40 mouse cellular contexts compared by ENCODE assay signal in the genomic region with DNA sequence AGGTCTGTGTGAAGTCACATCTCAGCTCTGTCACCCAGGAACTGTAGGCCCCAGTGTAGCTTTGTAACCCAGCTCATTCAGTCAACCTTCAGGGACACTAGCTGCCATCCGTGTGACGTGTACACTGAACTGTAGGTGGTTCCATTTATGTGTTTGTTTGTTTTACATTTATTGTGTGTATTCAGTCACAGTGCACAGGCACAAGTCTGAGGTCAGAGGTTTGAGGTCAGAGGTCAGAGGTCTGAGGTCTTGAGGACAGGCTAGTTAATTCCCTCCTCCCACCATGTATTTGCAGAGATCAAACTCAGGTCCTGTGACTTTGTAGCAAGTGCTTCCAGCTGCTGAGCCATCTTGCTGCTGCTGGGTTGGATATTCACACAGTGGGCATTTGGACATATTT. TPM values are rescaled to one million over a fixed set of nuclear protein-coding genes. Genes with fewer than 3 reads are reported as not detected.
"Had no signal": no experiment of that assay in that cellular context is flagged by ENCODE, and none has a peak within 500 bp of the region (broad histone marks: within the 10 kb centered on the region; RNA-seq: fewer than 3 reads in every experiment).

No protein-coding gene starts in this region.

- H3K4me2 ChIP-seq: heart, embryonic 13.5 days; heart, embryonic 15.5 days; hindbrain, embryonic 13.5 days; hindbrain, embryonic 15.5 days; kidney, embryonic 15.5 days; limb, embryonic 12.5 days; liver, embryonic 12.5 days had no signal

- H3K4me3 ChIP-seq: heart, embryonic 10.5 days; heart, embryonic 13.5 days; heart, embryonic 15.5 days; hindbrain, embryonic 13.5 days; hindbrain, embryonic 15.5 days; kidney, embryonic 15.5 days; limb, embryonic 10.5 days; limb, embryonic 12.5 days; liver, embryonic 12.5 days had no signal

- H3K4me1 ChIP-seq: heart, embryonic 10.5 days; heart, embryonic 13.5 days; heart, embryonic 15.5 days; hindbrain, embryonic 13.5 days; hindbrain, embryonic 15.5 days; limb, embryonic 10.5 days; limb, embryonic 12.5 days; liver, embryonic 12.5 days had no signal

- ATAC-seq: hindbrain, postnatal 0 days; intestine, embryonic 16.5 days; liver, embryonic 12.5 days had no signal

- H3K27ac ChIP-seq: heart, embryonic 10.5 days; heart, embryonic 13.5 days; heart, embryonic 15.5 days; hindbrain, embryonic 13.5 days; hindbrain, embryonic 15.5 days; hindbrain, postnatal 0 days; kidney, embryonic 15.5 days; kidney, postnatal 0 days; limb, embryonic 10.5 days; limb, embryonic 12.5 days; liver, embryonic 12.5 days had no signal

- DNase-seq: gastrocnemius, postnatal 14 days; gastrocnemius, postnatal 36 days; heart, adult 18-20 months; heart, postnatal 14 days; heart, postnatal 36 days; kidney, adult 11 months; kidney, adult 2 months; kidney, adult 9 months; kidney, postnatal 14 days; kidney, postnatal 36 days; layer of hippocampus, adult 9-11 months; layer of hippocampus, postnatal 36 days; liver had no signal

- H3K9ac ChIP-seq: heart, embryonic 13.5 days; heart, embryonic 15.5 days; hindbrain, embryonic 13.5 days; hindbrain, embryonic 15.5 days; kidney, embryonic 15.5 days; limb, embryonic 12.5 days; liver, embryonic 12.5 days had no signal

- H3K9me3 ChIP-seq: heart, embryonic 10.5 days; heart, embryonic 13.5 days; heart, embryonic 15.5 days; hindbrain, embryonic 13.5 days; hindbrain, embryonic 15.5 days; kidney, embryonic 15.5 days; limb, embryonic 10.5 days; limb, embryonic 12.5 days; liver, embryonic 12.5 days had no signal

- H3K27me3 ChIP-seq: heart, embryonic 13.5 days; heart, embryonic 15.5 days; hindbrain, embryonic 13.5 days; hindbrain, embryonic 15.5 days; kidney, embryonic 15.5 days; limb, embryonic 12.5 days; liver, embryonic 12.5 days had no signal

RNA-seq across cellular contexts. Expression of gene Ccdc169, which starts 4.3 kb away (rescaled TPM):
- total RNA-seq: gastrocnemius, adult 18-20 months; gastrocnemius, adult 8-10 months; gastrocnemius, postnatal 14 days; heart, postnatal 36 days; hematopoietic stem cell, adult 5-6 weeks; hindbrain, postnatal 0 days; layer of hippocampus, postnatal 14 days had no signal
- polyA plus RNA-seq: heart, embryonic 15.5 days; heart, postnatal 0 days; hindbrain, postnatal 0 days; intestine, embryonic 14.5 days; intestine, embryonic 16.5 days; large intestine, adult 2 months; liver, embryonic 12.5 days had no signal

RNA-seq across cellular contexts. Expression of gene Sohlh2, which starts 40.4 kb away (rescaled TPM):
- total RNA-seq: gastrocnemius, adult 18-20 months; gastrocnemius, adult 8-10 months; gastrocnemius, postnatal 14 days; gastrocnemius, postnatal 36 days; heart, adult 18-20 months; heart, adult 8-10 months; heart, postnatal 14 days; heart, postnatal 36 days; hematopoietic stem cell, adult 5-6 weeks; hindbrain, postnatal 0 days; layer of hippocampus, adult 18-20 months; layer of hippocampus, adult 8-10 months; layer of hippocampus, postnatal 14 days; layer of hippocampus, postnatal 36 days; left cerebral cortex, adult 18-20 months; left cerebral cortex, adult 8-10 months; left cerebral cortex, postnatal 14 days; left cerebral cortex, postnatal 36 days had no signal
- polyA plus RNA-seq: heart, embryonic 13.5 days; heart, postnatal 0 days; hindbrain, embryonic 11.5 days; hindbrain, embryonic 13.5 days; intestine, embryonic 14.5 days; intestine, embryonic 16.5 days; kidney, adult 2 months; kidney, embryonic 15.5 days; kidney, postnatal 0 days; large intestine, adult 2 months; limb, embryonic 10.5 days; limb, embryonic 12.5 days; liver, embryonic 12.5 days had no signal
